15 mouse cellular contexts compared by ENCODE assay signal in genomic region chr5:147692622-147693021, GRCm38 (mm10).
"Had no signal": no experiment of that assay in that cellular context is flagged by ENCODE, and none has a peak within 500 bp of the region (broad histone marks: within the 10 kb centered on the region; RNA-seq: fewer than 3 reads in every experiment).

No protein-coding gene starts in this region.

- H3K27me3 ChIP-seq: midbrain, embryonic 13.5 days; neural tube, embryonic 12.5 days had no signal

- H3K27ac ChIP-seq: kidney, postnatal 0 days; limb, embryonic 13.5 days; liver, embryonic 14.5 days; midbrain, embryonic 13.5 days; neural tube, embryonic 12.5 days; stomach, postnatal 0 days had no signal

- H3K4me1 ChIP-seq: limb, embryonic 13.5 days; midbrain, embryonic 13.5 days; neural tube, embryonic 12.5 days had no signal

- H3K36me3 ChIP-seq: limb, embryonic 13.5 days; midbrain, embryonic 13.5 days; neural tube, embryonic 12.5 days had no signal

- DNase-seq: kidney, adult 11 months; kidney, adult 9 months; kidney, postnatal 36 days; layer of hippocampus, postnatal 36 days; left cerebral cortex, postnatal 4 days; lung, adult 18-20 months; lung, postnatal 10 days; thymus, adult 2 months; thymus, postnatal 25 days had no signal

- H3K4me3 ChIP-seq: limb, embryonic 13.5 days; midbrain, embryonic 13.5 days; neural tube, embryonic 12.5 days had no signal
